8 mouse cellular contexts compared by ENCODE assay signal in the genomic region with DNA sequence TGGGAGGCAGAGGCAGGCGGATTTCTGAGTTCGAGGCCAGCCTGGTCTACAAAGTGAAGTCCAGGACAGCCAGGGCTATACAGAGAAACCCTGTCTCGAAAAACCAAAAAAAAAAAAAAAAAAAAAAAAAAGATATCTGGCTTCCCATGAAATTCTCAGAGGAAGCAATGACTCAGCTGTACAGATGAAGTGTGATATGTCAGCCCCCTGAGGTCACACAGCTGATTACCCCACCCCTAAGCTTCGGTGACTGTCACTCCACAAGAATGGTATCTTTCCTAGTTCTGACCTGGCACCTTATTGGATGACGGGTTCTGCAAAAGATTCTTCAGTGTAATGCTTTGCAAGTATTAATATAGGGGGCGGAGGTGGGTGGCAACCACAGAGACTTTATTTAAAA. TPM values are rescaled to one million over a fixed set of nuclear protein-coding genes. Genes with fewer than 3 reads are reported as not detected.
DNase-seq lines count a peak whose midpoint lies in the region; ATAC-seq and TF ChIP-seq lines count a peak whose summit lies in the region.
"Not testable (repeated sequence)": the region's sequence is repeated elsewhere in the genome, so short reads cannot be mapped to it uniquely, and the experiment has no call there.

No protein-coding gene starts in this region.

- peak; percentile 59 for ATAC-seq in liver, embryonic 12.5 days
- 0 out of 2 replicates have a peak, but pooled peaks have one; percentile 59 for ATAC-seq in lung, embryonic 16.5 days (ENCODE audit: low read depth)
- ATAC-seq in megakaryocyte progenitor cell, adult 5-6 weeks (replicated peaks; ENCODE audit: poor library complexity), result peak; percentile 61; the same call in 1 of the 2 replicates

- H3K4me2 ChIP-seq in liver, embryonic 12.5 days; lung, embryonic 16.5 days (ENCODE audit: low read depth, low read length): not testable (repeated sequence)

- DNase-seq in 416B (ENCODE audit: low read depth) (peak; percentile 86), MEL (ENCODE audit: low read depth, low spot score) (peak; percentile 78)
- peak; percentile 40 to 66 for DNase-seq in adrenal gland, adult (ENCODE audit: inconsistent age in 2 of 2, low spot score in 1 of 2)
- DNase-seq in adrenal gland, postnatal 14 days, result peak; percentile 29
- DNase-seq in adrenal gland, postnatal 36 days, result peak; percentile 39 to 48

- not testable (repeated sequence) for H3K27me3 ChIP-seq in MEL (ENCODE audit: control insufficient read depth in 1 of 2, insufficient read depth in 2 of 2, low read length in 2 of 2); lung, embryonic 16.5 days (ENCODE audit: control insufficient read depth, insufficient read depth, low read depth, low read length)
- peaks cover 20% of the 10 kb centered on the region for H3K27me3 ChIP-seq in liver, embryonic 12.5 days (replicated peaks)

- not testable (repeated sequence) for H3K4me3 ChIP-seq in MEL (ENCODE audit: control insufficient read depth in 1 of 2, insufficient read depth in 1 of 2, low read depth in 2 of 2, low read length in 2 of 2); liver, embryonic 12.5 days; lung, embryonic 16.5 days (ENCODE audit: low read length)

- not testable (repeated sequence) for TF ChIP-seq POLR2A in MEL (IDR thresholded peaks at IDR 0.05; ENCODE audit: control insufficient read depth in 1 of 2, insufficient read depth in 1 of 2, low read depth in 1 of 2, low read length in 2 of 2, poor library complexity in 1 of 2)

- H3K79me2 ChIP-seq in MEL (ENCODE audit: control insufficient read depth, insufficient read depth, low read length, poor library complexity), result not testable (repeated sequence)

- H3K9ac ChIP-seq in MEL (ENCODE audit: control insufficient read depth, low read depth, low read length, poor library complexity, severe bottlenecking); liver, embryonic 12.5 days; lung, embryonic 16.5 days (ENCODE audit: low read length): not testable (repeated sequence)

- WGBS in liver, embryonic 12.5 days (ENCODE audit: insufficient replicate concordance), result 54% methylated on average over 5 of the region's 6 CpGs
- 69% methylated on average over 5 of the region's 6 CpGs for WGBS in lung, embryonic 16.5 days

- not testable (repeated sequence) for H3K4me1 ChIP-seq in MEL (ENCODE audit: control insufficient read depth in 1 of 2, insufficient read depth in 2 of 2, low read length in 2 of 2); lung, embryonic 16.5 days (replicated peaks; ENCODE audit: control insufficient read depth, insufficient read depth, low read length)
- peaks cover 12% of the 10 kb centered on the region for H3K4me1 ChIP-seq in liver, embryonic 12.5 days

- TF ChIP-seq EP300 in MEL (IDR thresholded peaks at IDR 0.05; ENCODE audit: low read depth in 1 of 2, low read length in 2 of 2), result peak; percentile 68 to 69

- not testable (repeated sequence) for TF ChIP-seq CTCF in MEL (IDR thresholded peaks at IDR 0.05 in 2 of 3, conservative IDR thresholded peaks at IDR 0.05 in 1 of 3; ENCODE audit: control insufficient read depth in 1 of 3, insufficient read depth in 1 of 3, low read depth in 2 of 3, low read length in 3 of 3, poor library complexity in 1 of 3, severe bottlenecking in 1 of 3)

- not testable (repeated sequence) for H3K27ac ChIP-seq in MEL (ENCODE audit: control insufficient read depth, low read depth, low read length); liver, embryonic 12.5 days; lung, embryonic 16.5 days (ENCODE audit: low read length)

- H3K36me3 ChIP-seq in MEL (ENCODE audit: control insufficient read depth in 1 of 2, insufficient read depth in 2 of 2, low read length in 2 of 2); liver, embryonic 12.5 days; lung, embryonic 16.5 days (ENCODE audit: control insufficient read depth, insufficient read depth, low read length): not testable (repeated sequence)

- TF ChIP-seq RAD21 in MEL (IDR thresholded peaks at IDR 0.05; ENCODE audit: low read depth, low read length), result not testable (repeated sequence)

- H3K9me3 ChIP-seq in MEL (replicated peaks; ENCODE audit: insufficient read depth, low read length); liver, embryonic 12.5 days (replicated peaks); lung, embryonic 16.5 days (ENCODE audit: control insufficient read depth, low read length): not testable (repeated sequence)

TF ChIP-seq in MEL, 35 proteins besides CTCF, POLR2A, EP300 and RAD21:
- TF ChIP-seq ETS1 (IDR thresholded peaks at IDR 0.05; ENCODE audit: low read depth, low read length) (peak; percentile 100), MXI1 (IDR thresholded peaks at IDR 0.05; ENCODE audit: low read depth, low read length) (0 out of 2 replicates have a peak, but pooled peaks have one; percentile 35), MAFK (IDR thresholded peaks at IDR 0.05; ENCODE audit: borderline replicate concordance, low read depth, low read length) (peak; percentile 60; the same call in 1 of the 2 replicates), ZNF384 (IDR thresholded peaks at IDR 0.05; ENCODE audit: low read depth, low read length) (peak; percentile 92), JUND (IDR thresholded peaks at IDR 0.05; ENCODE audit: low read depth, low read length) (0 out of 2 replicates have a peak, but pooled peaks have one; percentile 42), SIN3A (IDR thresholded peaks at IDR 0.05; ENCODE audit: low read length) (peak; percentile 86), GATA1 (IDR thresholded peaks at IDR 0.05; ENCODE audit: low read depth, low read length) (peak; percentile 68; the same call in 1 of the 2 replicates), BHLHE40 (IDR thresholded peaks at IDR 0.05; ENCODE audit: borderline replicate concordance, low read depth, low read length) (0 out of 2 replicates have a peak, but pooled peaks have one; percentile 47), TCF12 (IDR thresholded peaks at IDR 0.05; ENCODE audit: low read depth, low read length) (0 out of 2 replicates have a peak, but pooled peaks have one; percentile 39)
TF ChIP-seq in MEL: peak in this region for 9; not testable (repeated sequence) for 26.

RNA-seq across cellular contexts. Expression of gene Rasl11a, which starts 33.0 kb away (rescaled TPM):
- 1.1 and 1.7 TPM in 2 replicates for total RNA-seq in MEL (2012; rRNA removed)
- 1 to 10 TPM in 1 of 2 experiments, not detected in 1; 2.3 TPM for polyA plus RNA-seq in MEL (2012; ENCODE audit: insufficient read depth in 1 of 2, insufficient read length in 2 of 2, low read depth in 1 of 2, low replicate concordance in 2 of 2, missing spikeins in 1 of 2)
- 8.4 and 8.7 TPM in 2 replicates for total RNA-seq in adrenal gland, postnatal 14 days (2021)
- 1 to 10 TPM; 7.3 to 9.5 TPM for total RNA-seq in adrenal gland, postnatal 36 days (2021)
- polyA plus RNA-seq in liver, embryonic 12.5 days (2016; fragmentation: Nextera tagmentation; extraction: Ambion mirVana), result 3.2 and 3.8 TPM in 2 replicates
- polyA plus RNA-seq in lung, embryonic 16.5 days (2015; fragmentation: Nextera tagmentation; extraction: Ambion mirVana), result 30.0 and 33.9 TPM in 2 replicates
- 0.47 TPM in 1 of 2 replicates, not detected in the other for total RNA-seq in megakaryocyte progenitor cell, adult 5-6 weeks (2015)
- not detected in 2 replicates for total RNA-seq in megakaryocyte progenitor cell, adult 5-6 weeks (2017)

RNA-seq across cellular contexts. Expression of gene Rpl21, which starts 45.2 kb away (rescaled TPM):
- 468 and 508 TPM in 2 replicates for total RNA-seq in MEL (2012; rRNA removed)
- polyA plus RNA-seq in MEL (2012; ENCODE audit: insufficient read depth in 1 of 2, insufficient read length in 2 of 2, low read depth in 1 of 2, low replicate concordance in 2 of 2, missing spikeins in 1 of 2), result 10 to 100 TPM in 1 of 2 experiments, not detected in 1; 70.7 TPM
- 347 and 433 TPM in 2 replicates for total RNA-seq in adrenal gland, postnatal 14 days (2021)
- 100 to 1,000 TPM; 271 to 290 TPM for total RNA-seq in adrenal gland, postnatal 36 days (2021)
- 520 and 529 TPM in 2 replicates for polyA plus RNA-seq in liver, embryonic 12.5 days (2016; fragmentation: Nextera tagmentation; extraction: Ambion mirVana)
- 510 and 546 TPM in 2 replicates for polyA plus RNA-seq in lung, embryonic 16.5 days (2015; fragmentation: Nextera tagmentation; extraction: Ambion mirVana)
- total RNA-seq in megakaryocyte progenitor cell, adult 5-6 weeks (2015), result 2,785 and 2,819 TPM in 2 replicates
- total RNA-seq in megakaryocyte progenitor cell, adult 5-6 weeks (2017), result 2,136 and 2,277 TPM in 2 replicates

Comparison
In these comparisons a context has a peak if more than half of its experiments do, and no peak if none do; other contexts are left out.
1. DNase-seq: peak in every context shown above with its lines; median percentile 86 in 416B; 78 in MEL; 53 in adrenal gland, adult; 44 in adrenal gland, postnatal 36 days; 29 in adrenal gland, postnatal 14 days.